Mouse (Mus musculus): ENCODE results near the gene Brat1.
A peak's percentile ranks its signal among the peaks of the same experiment; 100 is the strongest.

DNA sequence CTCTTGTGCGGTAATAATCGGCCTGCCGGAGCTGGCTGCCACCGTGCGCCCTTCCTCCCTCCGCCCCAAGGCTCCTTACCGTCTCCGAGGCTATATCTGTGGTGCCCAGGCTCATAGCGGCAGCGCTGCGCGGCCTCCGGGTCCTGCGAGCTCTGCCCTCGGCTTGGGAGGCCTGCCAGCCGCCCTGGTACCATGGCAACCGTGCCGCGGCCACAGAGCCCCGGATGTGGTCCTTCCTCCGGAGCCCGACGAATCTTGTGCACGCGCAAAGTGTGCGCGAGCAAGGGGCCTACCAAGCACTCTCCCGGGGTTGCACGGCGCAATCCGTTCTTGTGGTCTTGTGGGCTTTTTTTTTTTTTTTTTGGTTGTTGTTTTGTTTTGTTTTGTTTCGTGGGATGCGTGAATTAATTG is 2.7 kb upstream of the Brat1 start, which contains the start of gene Iqce:
- TF ChIP-seq CTCF (IDR thresholded peaks at IDR 0.05; ENCODE audit: control insufficient read depth, insufficient read depth, insufficient replicate concordance, low read depth, low read length) (no peak), POLR2A (IDR thresholded peaks at IDR 0.05; ENCODE audit: control insufficient read depth, low read depth, low read length) (peak; percentile 85)
